Mouse (Mus musculus): ENCODE data around the gene Srpk2. TPM values are rescaled to one million over a fixed set of nuclear protein-coding genes. Genes with fewer than 3 reads are reported as not detected.
"Not testable (repeated sequence)": the region's sequence is repeated elsewhere in the genome, so short reads cannot be mapped to it uniquely, and the experiment has no call there.

The Srpk2 gene
- polyA plus RNA-seq (2015; fragmentation: Nextera tagmentation; extraction: Ambion mirVana), result 105 and 112 TPM in 2 replicates

DNA sequence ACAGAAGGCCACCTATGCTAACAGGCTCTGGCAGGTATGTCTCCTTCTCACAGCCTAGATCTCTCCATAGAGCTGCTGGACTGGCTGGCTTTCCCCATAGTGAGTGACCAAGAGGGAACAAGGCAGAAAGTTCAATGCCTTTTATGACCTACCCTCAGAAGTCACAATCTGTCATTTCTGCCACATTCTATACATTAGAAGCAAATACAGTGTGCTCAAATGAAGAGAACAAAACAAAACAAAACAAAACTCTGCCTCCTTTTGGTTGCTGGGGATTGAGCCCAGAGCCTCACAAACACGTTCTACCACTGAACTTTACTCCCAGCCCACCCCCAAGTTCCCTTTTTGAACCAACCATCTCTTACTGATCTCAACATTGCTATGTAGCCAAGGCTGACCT is at the start of gene Srpk2:
Gene Srpk2 (minus strand): TSS at position 101 of the 400 bp plus-strand sequence.
- no peaks in the 10 kb centered on the region for H3K27me3 ChIP-seq (ENCODE audit: control insufficient read depth, insufficient read depth, low read depth, low read length)
- WGBS, result 52% methylated on average over 1 of the region's 1 CpGs
- H3K4me2 ChIP-seq (ENCODE audit: low read length), result no peak within 1 kb of the TSS
- ATAC-seq, result no peak
- no peak within 1 kb of the TSS for H3K4me3 ChIP-seq (ENCODE audit: low read depth, low read length)
- H3K9me3 ChIP-seq (replicated peaks; ENCODE audit: control insufficient read depth, low read length, poor library complexity, severe bottlenecking), result no peaks in the 10 kb centered on the region
- no peak within 1 kb of the TSS for H3K27ac ChIP-seq (ENCODE audit: low read length)
- no peaks in the 10 kb centered on the region for H3K36me3 ChIP-seq (ENCODE audit: control insufficient read depth, insufficient read depth, low read length)
- no peaks in the 10 kb centered on the region for H3K4me1 ChIP-seq (ENCODE audit: control insufficient read depth, insufficient read depth, low read length)
- H3K9ac ChIP-seq (ENCODE audit: low read depth, low read length), result no peak within 1 kb of the TSS

DNA sequence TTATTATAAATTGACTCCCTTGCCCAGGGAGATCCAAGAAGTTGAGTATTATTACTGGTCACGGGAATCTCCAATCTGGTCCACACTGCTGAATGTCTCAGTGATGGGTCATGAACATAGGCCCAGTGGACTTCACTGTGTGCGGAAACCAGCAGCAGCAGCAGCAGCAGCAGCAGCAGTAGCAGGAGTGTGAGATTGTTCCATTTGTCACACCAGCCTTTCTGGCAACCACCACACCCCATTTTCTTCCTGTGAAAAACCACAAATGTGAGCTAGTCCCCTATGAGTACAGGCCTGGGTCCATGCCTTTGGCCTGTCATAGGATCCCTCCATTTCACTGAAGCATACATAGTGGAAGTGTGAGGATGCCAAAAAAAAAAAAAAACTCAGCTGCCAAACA is 37.5 kb upstream of the Srpk2 start:
- Histone ChIP-seq H3K27ac (ENCODE audit: low read length) (no peak overlapping the region), H3K9ac (ENCODE audit: low read depth, low read length) (no peak overlapping the region), H3K4me3 (ENCODE audit: low read depth, low read length) (no peak overlapping the region), H3K4me1 (ENCODE audit: control insufficient read depth, insufficient read depth, low read length) (no peaks in the 10 kb centered on the region), H3K27me3 (ENCODE audit: control insufficient read depth, insufficient read depth, low read depth, low read length) (no peaks in the 10 kb centered on the region), H3K9me3 (replicated peaks; ENCODE audit: control insufficient read depth, low read length, poor library complexity, severe bottlenecking) (no peaks in the 10 kb centered on the region), H3K36me3 (ENCODE audit: control insufficient read depth, insufficient read depth, low read length) (no peaks in the 10 kb centered on the region; the same call in 1 of the 2 replicates), H3K4me2 (ENCODE audit: low read length) (no peak overlapping the region)
- ATAC-seq, result no peak
- 90% methylated on average over 2 of the region's 2 CpGs for WGBS

DNA sequence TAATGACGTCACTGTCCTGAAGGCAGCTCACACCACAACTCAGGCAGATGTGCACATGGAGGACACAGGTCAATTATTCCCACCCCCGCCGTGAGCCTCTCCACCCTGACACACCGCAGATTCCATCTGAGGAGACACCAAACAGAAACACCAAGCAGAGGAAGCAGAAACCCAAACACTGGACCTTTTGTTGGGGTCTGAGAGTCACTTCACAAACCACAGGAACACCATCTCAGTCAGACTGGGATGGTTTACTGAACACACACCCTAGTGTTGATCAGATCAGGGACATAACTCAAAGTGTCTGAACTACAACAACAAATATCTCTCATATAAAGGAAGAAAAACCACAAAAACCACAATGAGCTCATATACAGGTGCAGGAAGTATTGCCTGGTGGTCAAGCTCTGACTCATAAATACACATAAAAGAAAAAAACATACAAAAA is 34.5 kb upstream of the Srpk2 start:
- no peak overlapping the region for H3K27ac ChIP-seq (ENCODE audit: low read length)
- no peak overlapping the region for H3K9ac ChIP-seq (ENCODE audit: low read depth, low read length)
- no peak overlapping the region for H3K4me2 ChIP-seq (ENCODE audit: low read length)
- 82% methylated on average over 4 of the region's 4 CpGs for WGBS
- H3K9me3 ChIP-seq (replicated peaks; ENCODE audit: control insufficient read depth, low read length, poor library complexity, severe bottlenecking), result no peaks in the 10 kb centered on the region
- H3K36me3 ChIP-seq (ENCODE audit: control insufficient read depth, insufficient read depth, low read length), result no peaks in the 10 kb centered on the region
- no peaks in the 10 kb centered on the region for H3K4me1 ChIP-seq (ENCODE audit: control insufficient read depth, insufficient read depth, low read length)
- no peak overlapping the region for H3K4me3 ChIP-seq (ENCODE audit: low read depth, low read length)
- no peaks in the 10 kb centered on the region for H3K27me3 ChIP-seq (ENCODE audit: control insufficient read depth, insufficient read depth, low read depth, low read length)
- no peak for ATAC-seq

DNA sequence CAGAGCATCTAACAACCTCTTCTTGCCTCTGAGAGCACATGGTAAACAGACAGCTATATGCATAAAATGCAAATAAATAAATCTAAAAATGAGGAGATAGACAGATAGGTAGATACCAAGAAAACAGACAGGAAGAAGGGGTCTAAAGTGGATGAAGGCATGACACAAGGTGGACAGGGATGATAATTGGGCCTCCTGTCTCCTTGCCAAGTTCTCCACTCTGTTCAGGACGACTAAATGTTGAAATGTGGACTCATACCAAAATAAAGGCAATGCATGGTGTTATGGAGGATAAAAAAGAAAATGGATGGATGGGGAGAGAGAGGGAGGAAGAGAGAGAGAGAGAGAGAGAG is 33.7 kb upstream of the Srpk2 start:
- no peaks in the 10 kb centered on the region for H3K9me3 ChIP-seq (replicated peaks; ENCODE audit: control insufficient read depth, low read length, poor library complexity, severe bottlenecking)
- WGBS, result 84% methylated on average over 1 of the region's 1 CpGs
- H3K27me3 ChIP-seq (ENCODE audit: control insufficient read depth, insufficient read depth, low read depth, low read length), result no peaks in the 10 kb centered on the region
- H3K36me3 ChIP-seq (ENCODE audit: control insufficient read depth, insufficient read depth, low read length), result no peaks in the 10 kb centered on the region
- no peaks in the 10 kb centered on the region for H3K4me1 ChIP-seq (ENCODE audit: control insufficient read depth, insufficient read depth, low read length)
- no peak overlapping the region for H3K27ac ChIP-seq (ENCODE audit: low read length)
- no peak overlapping the region for H3K9ac ChIP-seq (ENCODE audit: low read depth, low read length)
- H3K4me2 ChIP-seq (ENCODE audit: low read length), result no peak overlapping the region
- no peak for ATAC-seq
- no peak overlapping the region for H3K4me3 ChIP-seq (ENCODE audit: low read depth, low read length)

DNA sequence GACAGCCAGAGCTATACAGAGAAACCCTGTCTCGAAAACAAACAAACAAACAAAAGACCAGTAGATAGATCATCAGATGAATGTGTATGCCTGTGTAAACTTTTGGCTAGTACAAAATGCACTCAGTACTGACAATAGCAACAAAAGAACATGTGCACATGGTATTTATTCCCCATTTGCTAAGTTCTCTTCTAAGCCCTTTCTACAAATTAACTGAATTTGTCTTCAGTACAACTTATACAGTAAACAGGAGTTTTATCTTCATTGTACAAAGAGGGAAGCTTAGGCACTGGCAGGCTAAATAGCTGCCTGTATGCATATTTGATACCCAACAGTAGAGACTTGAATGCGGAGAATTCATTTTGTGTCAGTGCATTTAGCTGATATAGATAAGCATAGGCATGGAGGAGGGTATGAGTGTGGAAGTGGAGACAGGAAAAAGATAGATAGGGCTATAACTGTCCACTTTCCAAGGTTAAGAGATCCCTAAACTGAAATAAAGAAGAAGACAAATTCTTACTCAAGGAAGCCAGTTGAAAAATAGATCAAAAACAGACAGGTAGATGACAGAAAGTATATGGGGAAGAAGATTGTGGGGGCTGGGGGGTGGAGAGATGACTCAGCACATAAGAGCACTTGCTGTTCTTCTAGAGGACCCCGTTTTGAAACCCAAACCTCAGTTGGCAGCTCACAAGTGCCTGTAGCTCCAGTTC is 33.2 kb upstream of the Srpk2 start:
- Histone ChIP-seq H3K4me3 (ENCODE audit: low read depth, low read length) (no peak overlapping the region), H3K36me3 (ENCODE audit: control insufficient read depth, insufficient read depth, low read length) (no peaks in the 10 kb centered on the region), H3K27ac (ENCODE audit: low read length) (no peak overlapping the region), H3K4me2 (ENCODE audit: low read length) (no peak overlapping the region), H3K9me3 (replicated peaks; ENCODE audit: control insufficient read depth, low read length, poor library complexity, severe bottlenecking) (no peaks in the 10 kb centered on the region), H3K27me3 (ENCODE audit: control insufficient read depth, insufficient read depth, low read depth, low read length) (no peaks in the 10 kb centered on the region), H3K4me1 (ENCODE audit: control insufficient read depth, insufficient read depth, low read length) (peaks cover 3% of the 10 kb centered on the region; the same call in 1 of the 2 replicates), H3K9ac (ENCODE audit: low read depth, low read length) (no peak overlapping the region)
- no peak for ATAC-seq
- 78% methylated on average over 3 of the region's 3 CpGs for WGBS

DNA sequence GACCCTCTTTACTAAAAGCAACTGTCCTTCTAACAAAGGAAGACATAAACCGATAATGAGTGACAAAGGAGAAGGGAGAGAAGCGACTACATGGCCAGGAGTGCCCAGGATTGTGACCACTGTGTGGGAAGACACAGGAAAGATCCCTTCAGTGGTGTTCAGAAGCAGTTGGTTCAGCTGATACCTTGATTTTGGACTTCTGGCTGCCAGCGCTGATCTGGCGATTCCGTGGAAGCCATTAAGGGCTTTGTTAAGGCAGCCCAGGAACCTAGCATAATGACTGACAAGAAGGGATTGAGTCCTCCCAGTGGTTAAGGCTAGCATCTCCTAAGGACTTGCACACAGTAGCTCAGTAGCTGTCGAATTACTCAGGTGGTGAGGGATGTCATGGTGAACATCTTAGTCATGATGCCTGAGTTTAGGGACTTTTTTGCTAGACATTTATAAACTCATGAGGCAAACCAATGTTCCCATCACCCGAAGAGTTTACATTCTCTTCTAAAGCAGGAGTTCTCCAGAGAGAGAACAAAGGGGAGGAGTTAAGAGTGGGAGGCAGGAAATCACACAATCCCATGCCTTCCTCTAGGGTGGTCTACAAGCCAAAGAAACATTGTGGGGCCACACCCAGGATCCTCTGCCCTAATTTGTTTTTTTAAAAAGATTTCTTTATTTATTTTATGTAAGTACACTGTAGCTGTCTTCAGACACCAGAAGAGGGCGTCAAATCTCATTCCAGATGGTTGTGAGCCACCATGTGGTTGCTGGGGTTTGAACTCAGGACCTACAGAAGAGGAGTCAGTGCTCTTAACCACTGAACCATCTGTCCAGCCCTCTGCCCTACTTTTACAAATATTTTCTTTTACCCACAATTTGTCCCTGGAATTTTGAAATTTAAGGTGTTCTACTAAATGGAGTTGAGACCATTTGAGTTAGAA is 29.3 kb upstream of the Srpk2 start:
- Histone ChIP-seq H3K9me3 (replicated peaks; ENCODE audit: control insufficient read depth, low read length, poor library complexity, severe bottlenecking) (no peaks in the 10 kb centered on the region; the same call in 1 of the 2 replicates), H3K36me3 (ENCODE audit: control insufficient read depth, insufficient read depth, low read length) (no peaks in the 10 kb centered on the region), H3K4me2 (ENCODE audit: low read length) (no peak overlapping the region), H3K9ac (ENCODE audit: low read depth, low read length) (no peak overlapping the region), H3K4me1 (ENCODE audit: control insufficient read depth, insufficient read depth, low read length) (peaks cover 3% of the 10 kb centered on the region; the same call in 1 of the 2 replicates), H3K27me3 (ENCODE audit: control insufficient read depth, insufficient read depth, low read depth, low read length) (no peaks in the 10 kb centered on the region), H3K4me3 (ENCODE audit: low read depth, low read length) (no peak overlapping the region), H3K27ac (ENCODE audit: low read length) (no peak overlapping the region)
- 89% methylated on average over 8 of the region's 8 CpGs for WGBS
- ATAC-seq, result no peak

DNA sequence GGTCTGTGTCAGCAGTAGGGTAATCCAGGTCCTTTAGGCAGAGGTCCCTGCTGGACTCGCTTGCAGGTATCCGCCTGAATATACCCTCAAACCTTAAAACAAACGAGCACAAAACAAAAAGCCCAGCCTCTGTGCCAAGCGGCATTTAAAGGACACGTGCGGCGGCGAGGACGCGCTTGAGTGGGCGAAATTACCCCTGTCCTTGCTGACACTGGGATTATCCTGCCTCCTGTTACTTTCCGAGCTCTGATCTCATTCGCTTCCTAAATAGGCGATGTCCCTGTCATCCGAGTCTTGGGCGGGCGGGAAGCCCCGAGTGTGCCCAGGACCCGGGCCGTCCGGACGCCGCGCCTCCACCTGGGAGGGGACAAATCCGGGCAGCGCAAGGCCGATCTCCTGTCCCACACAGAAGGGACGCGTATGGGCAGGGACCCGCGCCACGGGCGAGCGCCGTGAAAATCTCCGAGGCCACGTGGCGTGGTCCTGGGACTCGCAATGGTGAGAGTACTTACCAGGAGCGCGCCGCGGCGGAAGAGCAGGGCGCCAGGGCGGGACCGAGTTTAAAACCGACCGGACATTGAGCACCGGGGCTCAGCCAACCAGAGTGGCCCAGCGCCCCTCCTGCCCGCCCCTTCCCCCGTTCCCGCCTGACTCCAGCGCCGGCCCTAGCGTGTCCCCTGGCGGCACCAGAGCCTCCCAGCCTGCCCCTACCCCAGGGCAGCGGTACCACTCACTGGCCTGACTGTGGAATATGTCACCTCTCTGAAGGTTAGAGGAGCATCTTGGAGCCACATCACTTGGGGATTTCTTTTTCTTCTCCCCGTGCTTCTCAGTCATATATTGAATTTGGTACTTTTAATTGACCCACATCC is 27.9 kb upstream of the Srpk2 start:
- peak overlapping the region; percentile 61 for H3K27ac ChIP-seq (ENCODE audit: low read length)
- peak; percentile 99 for ATAC-seq
- WGBS, result 4% methylated on average over 51 of the region's 60 CpGs

DNA sequence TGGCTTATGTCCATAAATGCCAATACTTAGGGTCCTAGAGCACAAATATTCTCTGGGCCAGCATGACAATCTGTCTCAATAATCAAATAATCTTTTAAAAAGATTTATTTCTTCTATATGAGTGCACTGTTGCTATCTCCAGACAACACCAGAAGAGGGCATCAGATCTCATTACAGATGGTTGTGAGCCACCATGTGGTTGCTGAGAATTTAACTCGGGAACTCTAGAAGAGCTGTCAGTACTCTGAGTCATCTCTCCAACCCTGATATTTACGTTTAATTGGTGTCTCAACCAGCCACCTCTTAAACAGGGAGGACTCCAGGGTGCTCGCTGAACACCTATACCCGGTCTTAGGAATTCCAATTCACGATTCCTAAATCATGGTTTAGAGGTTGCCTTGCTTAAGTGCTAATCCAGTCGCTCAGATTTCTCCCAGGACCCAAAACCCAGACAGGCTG is 27.3 kb upstream of the Srpk2 start:
- 41% methylated on average over 6 of the region's 6 CpGs for WGBS
- peak; percentile 54; the same call in 1 of the 2 replicates for ATAC-seq
- not testable (repeated sequence) for H3K27ac ChIP-seq (ENCODE audit: low read length)

More for the DNA sequence above, 27.9 kb upstream of the Srpk2 start:
- Histone ChIP-seq H3K4me1 (ENCODE audit: control insufficient read depth, insufficient read depth, low read length) (peaks cover 3% of the 10 kb centered on the region; the same call in 1 of the 2 replicates), H3K9me3 (replicated peaks; ENCODE audit: control insufficient read depth, low read length, poor library complexity, severe bottlenecking) (peaks cover under 1% of the 10 kb centered on the region; the same call in 1 of the 2 replicates), H3K27me3 (ENCODE audit: control insufficient read depth, insufficient read depth, low read depth, low read length) (no peaks in the 10 kb centered on the region), H3K4me2 (ENCODE audit: low read length) (peak overlapping the region; percentile 76), H3K4me3 (ENCODE audit: low read depth, low read length) (peak overlapping the region; percentile 76), H3K9ac (ENCODE audit: low read depth, low read length) (peak overlapping the region; percentile 78), H3K36me3 (ENCODE audit: control insufficient read depth, insufficient read depth, low read length) (no peaks in the 10 kb centered on the region; the same call in 1 of the 2 replicates)

More for the DNA sequence above, 27.3 kb upstream of the Srpk2 start:
- Histone ChIP-seq H3K4me2 (ENCODE audit: low read length) (peak overlapping the region; percentile 76), H3K9ac (ENCODE audit: low read depth, low read length) (peak overlapping the region; percentile 78), H3K4me3 (ENCODE audit: low read depth, low read length) (peak overlapping the region; percentile 76)
- H3K4me1 ChIP-seq (ENCODE audit: control insufficient read depth, insufficient read depth, low read length); H3K27me3 ChIP-seq (ENCODE audit: control insufficient read depth, insufficient read depth, low read depth, low read length); H3K9me3 ChIP-seq (replicated peaks; ENCODE audit: control insufficient read depth, low read length, poor library complexity, severe bottlenecking); H3K36me3 ChIP-seq (ENCODE audit: control insufficient read depth, insufficient read depth, low read length): not testable (repeated sequence)

All from midbrain, embryonic 16.5 days (tissue).